Mouse (Mus musculus) cerebellum, postnatal 4 days (tissue): ENCODE measurements around the gene Phtf2.
"Not testable (repeated sequence)": the region's sequence is repeated elsewhere in the genome, so short reads cannot be mapped to it uniquely, and the experiment has no call there.

Source experiments
- DNase-seq, 2 experiments: peaks; one replicate each; pipeline ENCODE4 v3.0.0; 2022; ENCODE audit warnings: low spot score in 2 of 2, mixed read lengths in 1 of 2

Phtf2 gene

GRCm38 (mm10) chr5:20778274-20778984, 103.5 kb downstream of the Phtf2 start:
- DNase-seq, result no peak

GRCm38 (mm10) chr5:20773341-20773740, 108.6 kb downstream of the Phtf2 start:
- no peak for DNase-seq

GRCm38 (mm10) chr5:20765365-20765920, 116.5 kb downstream of the Phtf2 start:
- no peak for DNase-seq

- not testable (repeated sequence) for DNase-seq
Measured at GRCm38 (mm10) chr5:20762441-20762840, 119.5 kb downstream of the Phtf2 start.

GRCm38 (mm10) chr5:20760368-20761162, 121.4 kb downstream of the Phtf2 start:
- no peak for DNase-seq

- no peak for DNase-seq
Measured at GRCm38 (mm10) chr5:20759771-20760170, 122.2 kb downstream of the Phtf2 start.

- no peak for DNase-seq
Measured at GRCm38 (mm10) chr5:20753963-20754362, 128.0 kb downstream of the Phtf2 start.

GRCm38 (mm10) chr5:20753096-20753495, 128.8 kb downstream of the Phtf2 start:
- no peak for DNase-seq

GRCm38 (mm10) chr5:20751696-20752095, 130.2 kb downstream of the Phtf2 start:
- no peak for DNase-seq

GRCm38 (mm10) chr5:20751000-20751399, 130.9 kb downstream of the Phtf2 start:
- no peak for DNase-seq

GRCm38 (mm10) chr5:20749535-20749934, 132.4 kb downstream of the Phtf2 start:
- no peak for DNase-seq

- DNase-seq, result no peak
Measured at GRCm38 (mm10) chr5:20748856-20749255, 133.1 kb downstream of the Phtf2 start.

GRCm38 (mm10) chr5:20748142-20748541, 133.8 kb downstream of the Phtf2 start:
- DNase-seq, result no peak

GRCm38 (mm10) chr5:20741936-20742335, 140.0 kb downstream of the Phtf2 start:
- DNase-seq, result no peak

- no peak for DNase-seq
Measured at GRCm38 (mm10) chr5:20741193-20741592, 140.7 kb downstream of the Phtf2 start.

GRCm38 (mm10) chr5:20738795-20739194, 143.1 kb downstream of the Phtf2 start:
- DNase-seq, result no peak

- not testable (repeated sequence) for DNase-seq
Measured at GRCm38 (mm10) chr5:20723226-20723625, 158.7 kb downstream of the Phtf2 start.

- DNase-seq, result no peak
Measured at GRCm38 (mm10) chr5:20720201-20720900, 161.6 kb downstream of the Phtf2 start.

GRCm38 (mm10) chr5:20715980-20716379, 165.9 kb downstream of the Phtf2 start:
- not testable (repeated sequence) for DNase-seq

GRCm38 (mm10) chr5:20714619-20715018, 167.3 kb downstream of the Phtf2 start:
- not testable (repeated sequence) for DNase-seq

GRCm38 (mm10) chr5:20710845-20711244, 171.1 kb downstream of the Phtf2 start:
- DNase-seq, result not testable (repeated sequence)
